Mouse (Mus musculus) forebrain, embryonic 11.5 days (tissue): ENCODE results near the gene Ptprd. TPM values are rescaled to one million over a fixed set of nuclear protein-coding genes. Genes with fewer than 3 reads are reported as not detected.

Experiments used
- ATAC-seq: fragments of 200-750 bp; cut with Nextera tagmentation; replicated peaks from 2 replicates; pipeline ENCODE4 v1.8.0; 2017; ENCODE audit warnings: moderate TSS enrichment; ENCODE audit not compliant: low FRiP score
- DNase-seq: peaks from one replicate; pipeline ENCODE4 v3.0.0-alpha.2; 2017; ENCODE audit warnings: low spot score
- H3K27ac ChIP-seq: fragments of 300-500 bp; sonication (generic); 2 replicates; pipeline ENCODE4 v1.5.1; 2014; ENCODE audit warnings: low read depth, low read length
- H3K27me3 ChIP-seq: fragments of 300-500 bp; sonication (generic); 2 replicates; pipeline ENCODE4 v1.6.1; 2014; ENCODE audit warnings: mild to moderate bottlenecking, low read length, mixed read lengths; ENCODE audit not compliant: control insufficient read depth, insufficient read depth
- H3K36me3 ChIP-seq: fragments of 300-500 bp; sonication (generic); 2 replicates; pipeline ENCODE4 v1.6.1; 2014; ENCODE audit warnings: mild to moderate bottlenecking, low read length, moderate library complexity, mixed read lengths; ENCODE audit not compliant: control insufficient read depth, insufficient read depth
- H3K4me1 ChIP-seq: fragments of 300-500 bp; sonication (generic); replicated peaks from 2 replicates; pipeline ENCODE4 v1.6.1; 2014; ENCODE audit warnings: low read length, mixed read lengths; ENCODE audit not compliant: control insufficient read depth, insufficient read depth
- H3K4me2 ChIP-seq: fragments of 300-500 bp; sonication (generic); 2 replicates; pipeline ENCODE4 v1.6.1; 2014; ENCODE audit warnings: low read depth, mild to moderate bottlenecking, low read length, moderate library complexity, mixed read lengths; ENCODE audit not compliant: severe bottlenecking
- H3K4me3 ChIP-seq: fragments of 300-500 bp; sonication (generic); 2 replicates; pipeline ENCODE4 v1.5.1; 2014; ENCODE audit warnings: low read depth, low read length
- H3K9ac ChIP-seq: fragments of 300-500 bp; sonication (generic); 2 replicates; pipeline ENCODE4 v1.6.1; 2014; ENCODE audit warnings: low read length
- H3K9me3 ChIP-seq: fragments of 300-500 bp; sonication (generic); 2 replicates; pipeline ENCODE4 v1.6.1; 2016; ENCODE audit warnings: low read length, mixed read lengths; ENCODE audit not compliant: control insufficient read depth
- WGBS: fragments of 180-500 bp; shearing (Covaris S2); extraction: QIAGEN DNeasy Blood & Tissue Kit; methylation state at CpG from one replicate; pipeline ENCODE4 v1.1.7; 2014; 5-methylcytosine and 5-hydroxymethylcytosine counted together
- polyA plus RNA-seq: library from polyadenylated mRNA; unstranded; fragments of >200 nt; fragmentation: Nextera tagmentation; extraction: Ambion mirVana; gene quantifications from 2 replicates; pipeline ENCODE4 v1.2.1, GENCODE M21; 2014

The Ptprd gene
- polyA plus RNA-seq, 1 experiment from 2014 or later, result 30.1 TPM

GRCm38 (mm10) chr4:76405862-76406454, 1805.8 kb downstream of the Ptprd start:
- Histone ChIP-seq H3K4me1 (peaks cover 5% of the 10 kb centered on the region; the same call in 1 of the 2 replicates), H3K27ac (no peak overlapping the region)

GRCm38 (mm10) chr4:76403219-76403618, 1808.5 kb downstream of the Ptprd start:
- H3K4me1 ChIP-seq, result peaks cover 5% of the 10 kb centered on the region; the same call in 1 of the 2 replicates
- no peaks in the 10 kb centered on the region for H3K9me3 ChIP-seq
- H3K27me3 ChIP-seq, result no peaks in the 10 kb centered on the region
- H3K36me3 ChIP-seq, result no peaks in the 10 kb centered on the region
- WGBS, result 94% methylated on average over 5 of the region's 5 CpGs
- DNase-seq (no peak), ATAC-seq (no peak)
- H3K9ac ChIP-seq, result no peak overlapping the region
- no peak overlapping the region for H3K27ac ChIP-seq
- no peak overlapping the region for H3K4me2 ChIP-seq
- no peak overlapping the region for H3K4me3 ChIP-seq

More at GRCm38 (mm10) chr4:76405862-76406454, 1805.8 kb downstream of the Ptprd start:
- Histone ChIP-seq H3K9ac (no peak overlapping the region), H3K27me3 (no peaks in the 10 kb centered on the region; the same call in 1 of the 2 replicates), H3K36me3 (no peaks in the 10 kb centered on the region), H3K4me3 (no peak overlapping the region), H3K9me3 (no peaks in the 10 kb centered on the region), H3K4me2 (no peak overlapping the region)
- no peak for DNase-seq
- WGBS, result 25% methylated on average over 5 of the region's 5 CpGs
- peak; percentile 65 for ATAC-seq

- Histone ChIP-seq H3K4me3 (no peak overlapping the region), H3K9ac (no peak overlapping the region), H3K27me3 (no peaks in the 10 kb centered on the region), H3K9me3 (no peaks in the 10 kb centered on the region), H3K36me3 (no peaks in the 10 kb centered on the region), H3K27ac (no peak overlapping the region), H3K4me2 (no peak overlapping the region), H3K4me1 (no peaks in the 10 kb centered on the region)
- WGBS, result 86% methylated on average over 5 of the region's 5 CpGs
- ATAC-seq (no peak), DNase-seq (no peak)
These were observed 1823.9 kb downstream of the Ptprd start for GRCm38 (mm10) chr4:76387887-76388286.

GRCm38 (mm10) chr4:76386978-76387824, 1824.6 kb downstream of the Ptprd start:
- H3K27me3 ChIP-seq, result no peaks in the 10 kb centered on the region
- ATAC-seq, result no peak
- no peaks in the 10 kb centered on the region for H3K4me1 ChIP-seq
- H3K27ac ChIP-seq, result no peak overlapping the region
- H3K4me2 ChIP-seq, result no peak overlapping the region
- H3K4me3 ChIP-seq, result no peak overlapping the region
- H3K9me3 ChIP-seq, result no peaks in the 10 kb centered on the region
- H3K9ac ChIP-seq, result no peak overlapping the region
- WGBS, result 55% methylated on average over 7 of the region's 7 CpGs
- DNase-seq, result no peak
- H3K36me3 ChIP-seq, result no peaks in the 10 kb centered on the region

GRCm38 (mm10) chr4:76385818-76386217, 1825.9 kb downstream of the Ptprd start:
- ATAC-seq (no peak), DNase-seq (no peak)
- no peaks in the 10 kb centered on the region for H3K27me3 ChIP-seq
- no peaks in the 10 kb centered on the region for H3K36me3 ChIP-seq
- H3K4me1 ChIP-seq, result no peaks in the 10 kb centered on the region
- H3K9me3 ChIP-seq, result no peaks in the 10 kb centered on the region
- H3K9ac ChIP-seq, result no peak overlapping the region
- no peak overlapping the region for H3K4me3 ChIP-seq
- WGBS, result 95% methylated on average over 5 of the region's 5 CpGs
- no peak overlapping the region for H3K27ac ChIP-seq
- H3K4me2 ChIP-seq, result no peak overlapping the region

GRCm38 (mm10) chr4:76380312-76380917, 1831.3 kb downstream of the Ptprd start:
- Histone ChIP-seq H3K27ac (no peak overlapping the region), H3K9me3 (no peaks in the 10 kb centered on the region), H3K9ac (no peak overlapping the region), H3K4me2 (no peak overlapping the region), H3K4me3 (no peak overlapping the region), H3K36me3 (no peaks in the 10 kb centered on the region), H3K27me3 (no peaks in the 10 kb centered on the region), H3K4me1 (no peaks in the 10 kb centered on the region)
- WGBS, result 83% methylated on average over 6 of the region's 6 CpGs
- no peak for ATAC-seq
- DNase-seq, result no peak

- H3K9ac ChIP-seq, result no peak overlapping the region
- H3K27me3 ChIP-seq, result no peaks in the 10 kb centered on the region
- DNase-seq (peak; percentile 49), ATAC-seq (peak; percentile 79)
- H3K9me3 ChIP-seq, result no peaks in the 10 kb centered on the region
- H3K4me3 ChIP-seq, result no peak overlapping the region
- WGBS, result 48% methylated on average over 4 of the region's 4 CpGs
- H3K36me3 ChIP-seq, result no peaks in the 10 kb centered on the region
- H3K27ac ChIP-seq, result no peak overlapping the region
- H3K4me2 ChIP-seq, result no peak overlapping the region
- H3K4me1 ChIP-seq, result peaks cover 4% of the 10 kb centered on the region; the same call in 1 of the 2 replicates
These were observed 1841.5 kb downstream of the Ptprd start for GRCm38 (mm10) chr4:76370041-76370880.

GRCm38 (mm10) chr4:76369101-76369500, 1842.7 kb downstream of the Ptprd start:
- DNase-seq, result no peak
- no peak for ATAC-seq
- no peaks in the 10 kb centered on the region for H3K9me3 ChIP-seq
- H3K9ac ChIP-seq, result no peak overlapping the region
- no peak overlapping the region for H3K4me2 ChIP-seq
- H3K27me3 ChIP-seq, result no peaks in the 10 kb centered on the region
- no peaks in the 10 kb centered on the region for H3K36me3 ChIP-seq
- 66% methylated on average over 3 of the region's 3 CpGs for WGBS
- H3K4me3 ChIP-seq, result no peak overlapping the region
- H3K27ac ChIP-seq, result no peak overlapping the region
- H3K4me1 ChIP-seq, result peaks cover 4% of the 10 kb centered on the region; the same call in 1 of the 2 replicates
